Mouse (Mus musculus): Measurements from ENCODE around the gene Gm11634. TPM values are rescaled to one million over a fixed set of nuclear protein-coding genes. Genes with fewer than 3 reads are reported as not detected.
"Not testable (repeated sequence)": the region's sequence is repeated elsewhere in the genome, so short reads cannot be mapped to it uniquely, and the experiment has no call there.

Gene Gm11634
- total RNA-seq, 1 experiment from 2014 or later: not detected

DNA sequence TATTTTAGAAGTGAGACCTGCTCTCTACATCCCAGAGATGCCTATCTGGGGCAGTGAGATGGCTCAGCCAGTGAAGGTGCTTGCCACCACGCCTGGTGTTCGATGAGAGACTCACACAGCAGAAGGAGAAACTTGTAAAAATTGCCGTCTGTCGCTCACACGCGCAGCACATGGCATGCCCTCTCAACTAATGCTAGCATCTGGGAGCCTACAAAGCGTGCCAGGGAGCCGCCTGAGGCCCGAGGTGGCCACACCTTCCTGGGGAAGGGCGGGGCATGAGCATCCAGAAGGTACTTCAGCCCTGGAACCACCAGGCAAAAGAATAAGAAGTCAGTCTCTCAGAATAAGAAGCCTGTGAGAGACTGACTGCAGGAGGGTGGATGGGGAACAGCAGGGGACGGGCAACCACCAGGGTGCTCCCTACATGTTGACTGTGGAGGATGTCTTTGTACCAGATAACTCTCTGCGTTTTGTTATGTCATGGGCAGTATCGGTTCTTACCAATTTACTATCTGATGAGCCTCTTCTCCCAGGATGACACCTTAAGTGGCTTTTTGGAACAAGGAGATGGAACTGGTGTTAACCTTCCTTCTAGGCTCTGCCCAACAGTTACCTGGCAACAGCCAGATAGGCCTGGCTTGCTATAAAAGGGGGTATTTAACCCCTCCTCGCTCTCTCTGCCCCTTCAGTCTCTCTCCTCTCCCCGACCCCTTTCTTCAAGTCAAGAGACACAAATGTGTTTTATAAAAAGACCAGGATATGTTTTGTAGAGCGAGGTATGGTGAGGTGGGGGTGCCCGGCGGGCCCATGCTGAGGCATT is 18.1 kb upstream of the Gm11634 start:
- DNase-seq: no peak

DNA sequence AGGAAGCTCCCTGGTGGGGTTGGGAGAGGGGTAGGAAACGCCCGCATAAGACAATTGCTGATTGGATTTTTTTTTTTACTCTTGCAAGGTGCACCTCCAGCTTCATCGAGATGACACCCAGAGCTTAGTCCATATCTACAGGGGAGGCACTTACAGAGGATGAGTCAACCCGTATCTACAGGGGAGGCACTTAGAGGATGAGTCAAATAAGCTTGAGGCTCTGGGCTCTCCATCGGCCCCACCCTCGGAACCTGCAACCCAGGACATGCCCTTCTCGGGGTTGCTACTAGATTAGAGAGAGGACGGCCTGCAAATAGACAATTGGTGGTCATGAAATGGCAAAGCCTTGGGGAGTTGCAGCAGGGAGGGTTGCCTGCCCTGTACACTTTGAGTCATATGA is 17.0 kb upstream of the Gm11634 start:
- no peak for DNase-seq

DNA sequence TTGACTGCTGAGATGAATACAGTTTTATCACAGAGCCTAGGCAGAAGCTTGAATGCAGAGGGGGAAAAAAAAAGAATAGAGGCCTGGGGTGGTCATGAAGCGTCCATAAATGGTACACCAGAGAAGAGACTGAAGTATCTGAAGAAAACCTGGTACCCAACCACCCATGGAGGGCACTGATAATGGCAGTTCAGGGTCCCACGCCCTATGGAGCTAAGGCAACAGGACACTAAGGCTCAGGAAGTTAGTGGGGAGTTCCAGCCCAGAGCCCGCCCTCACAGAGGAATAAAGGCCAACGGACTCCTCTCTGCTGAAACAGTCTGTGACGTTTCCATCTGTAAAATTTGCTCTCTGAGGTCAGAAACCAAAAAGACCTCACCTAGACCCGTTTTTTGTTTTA is 16.3 kb upstream of the Gm11634 start:
- no peak for DNase-seq

DNA sequence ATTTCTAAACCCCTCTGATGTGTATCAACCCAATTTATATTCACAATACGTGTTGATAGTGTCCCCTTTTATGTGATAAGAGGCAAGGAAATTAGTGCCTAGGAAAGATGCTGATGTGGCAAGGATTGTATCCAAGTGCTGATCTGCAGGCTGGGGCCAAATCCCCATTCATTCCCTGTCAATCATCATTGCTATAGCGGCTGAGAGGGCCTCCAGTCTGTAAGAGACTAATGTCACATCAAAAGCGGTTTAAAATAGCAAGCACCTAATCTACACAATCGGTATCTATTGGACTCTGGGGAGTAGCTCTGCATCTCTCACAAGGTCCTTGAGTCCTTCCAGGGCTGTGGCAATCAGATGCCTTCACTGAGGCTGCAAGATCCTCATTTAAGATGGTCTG is 15.1 kb upstream of the Gm11634 start:
- DNase-seq: no peak

DNA sequence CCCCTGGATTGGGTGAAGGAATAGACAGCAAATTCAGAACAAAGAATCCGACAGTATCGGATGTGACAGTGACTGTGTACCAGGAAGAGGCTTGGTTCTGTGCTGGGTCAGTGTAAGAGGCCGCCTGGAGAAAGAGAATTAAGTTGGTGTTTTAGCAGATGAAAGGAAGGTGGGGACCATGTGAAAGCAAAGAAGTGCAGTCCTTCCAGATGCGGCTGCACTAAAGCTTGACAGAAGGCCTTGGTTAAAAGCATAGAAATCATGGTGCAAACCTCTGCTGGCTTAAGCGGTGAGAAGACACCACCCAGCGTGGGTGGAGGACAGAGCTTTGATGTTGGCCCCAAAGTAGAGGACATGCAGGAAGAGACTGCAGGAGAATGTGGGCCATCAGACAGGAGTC is 14.5 kb upstream of the Gm11634 start:
- no peak for DNase-seq

DNA sequence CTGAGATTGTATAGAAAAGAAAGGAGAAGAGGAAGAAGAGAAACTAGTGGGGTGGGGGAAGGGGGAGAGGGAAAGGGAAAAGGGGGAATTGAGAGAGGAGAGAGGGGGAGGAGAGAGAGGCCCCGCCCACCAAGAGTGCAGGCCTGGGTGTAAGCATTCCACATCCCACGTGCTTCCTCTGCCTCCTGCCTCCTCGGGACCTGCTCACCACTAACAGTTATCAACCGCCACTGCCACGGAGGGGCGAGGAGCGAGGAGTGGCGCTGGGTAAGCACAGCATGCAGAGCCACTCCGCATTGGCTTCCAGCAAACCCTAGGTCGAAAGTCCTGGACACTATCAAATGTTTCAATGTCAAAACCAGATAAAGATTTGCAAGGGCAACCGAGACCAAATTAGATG is 11.4 kb upstream of the Gm11634 start:
- DNase-seq: no peak

DNA sequence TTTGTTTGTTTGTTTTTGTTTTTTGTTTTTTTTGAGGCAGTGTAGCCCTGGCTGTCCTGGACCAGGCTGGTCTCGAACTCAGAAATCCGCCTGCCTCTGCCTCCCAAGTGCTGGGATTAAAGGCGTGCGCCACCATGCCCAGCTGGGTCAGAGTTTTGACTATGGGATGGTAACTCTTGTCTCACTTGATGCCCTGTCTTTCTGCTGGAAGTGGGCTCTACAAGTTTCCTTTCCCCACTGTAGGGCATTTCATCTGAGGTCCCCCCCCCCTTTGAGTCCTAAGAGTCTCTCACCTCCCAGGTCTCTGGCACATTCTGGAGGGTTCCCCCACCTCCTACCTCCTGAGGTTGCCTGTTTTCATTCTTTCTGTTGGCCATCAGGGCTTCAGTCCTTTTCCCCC is 8.1 kb upstream of the Gm11634 start:
- not testable (repeated sequence) for DNase-seq

DNA sequence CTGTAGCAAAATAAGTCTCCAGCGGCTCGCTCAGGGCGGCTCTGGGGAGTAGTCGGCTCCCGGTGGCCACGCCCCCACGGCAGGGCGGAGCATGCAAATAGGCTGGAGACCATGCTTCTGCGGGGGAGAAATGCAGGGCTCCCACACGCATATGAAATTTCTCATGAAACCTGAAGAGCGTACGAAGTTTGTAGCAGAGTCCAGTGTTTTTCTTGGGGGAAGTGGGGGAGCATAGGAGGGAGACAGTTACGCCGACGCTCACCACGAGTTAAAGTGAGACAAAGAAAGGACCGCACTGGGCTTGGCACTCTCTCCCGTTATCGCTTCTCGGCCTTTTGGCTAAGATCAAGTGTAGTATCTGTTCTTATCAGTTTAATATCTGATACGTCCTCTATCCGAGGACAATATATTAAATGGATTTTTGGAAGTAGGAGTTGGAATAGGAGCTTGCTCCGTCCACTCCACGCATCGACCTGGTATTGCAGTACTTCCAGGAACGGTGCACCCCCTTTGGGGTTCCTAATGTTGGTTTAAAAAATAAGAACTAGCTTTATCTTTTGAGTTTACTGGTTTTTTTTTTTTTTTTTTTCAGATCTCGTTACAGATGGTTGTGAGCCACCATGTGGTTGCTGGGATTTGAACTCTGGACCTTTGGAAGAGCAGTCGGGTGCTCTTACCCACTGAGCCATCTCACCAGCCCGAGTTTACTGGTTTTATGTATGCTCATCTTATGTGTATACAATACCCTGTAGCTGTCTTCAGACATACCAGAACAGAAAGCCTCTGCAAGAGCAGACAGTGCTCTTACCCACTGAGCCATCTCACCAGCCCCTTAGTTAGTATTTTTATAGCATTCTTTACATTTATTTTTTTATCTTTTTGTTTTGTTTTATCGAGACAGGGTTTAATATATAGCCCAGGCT is 5.7 kb upstream of the Gm11634 start:
- DNase-seq: peak; percentile 83

DNA sequence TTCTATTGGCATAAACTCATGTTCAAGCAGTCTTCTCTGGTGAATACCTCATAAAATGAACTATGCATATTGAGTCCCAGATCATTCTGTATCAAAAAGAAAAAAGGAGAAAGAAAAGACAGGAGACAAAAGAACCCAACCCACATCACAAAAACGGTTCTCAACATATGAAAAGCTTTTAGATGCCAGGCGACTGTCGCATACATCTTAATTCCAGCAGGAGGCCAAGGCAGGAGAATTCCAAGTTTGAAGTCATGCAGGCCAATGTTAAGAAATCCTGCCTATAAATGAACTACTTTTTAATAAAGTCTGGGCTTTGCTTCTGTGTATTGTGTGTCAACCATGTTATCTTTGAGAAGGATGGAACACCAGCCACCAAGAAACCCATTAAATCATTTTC is 5.1 kb upstream of the Gm11634 start:
- no peak for DNase-seq

DNA sequence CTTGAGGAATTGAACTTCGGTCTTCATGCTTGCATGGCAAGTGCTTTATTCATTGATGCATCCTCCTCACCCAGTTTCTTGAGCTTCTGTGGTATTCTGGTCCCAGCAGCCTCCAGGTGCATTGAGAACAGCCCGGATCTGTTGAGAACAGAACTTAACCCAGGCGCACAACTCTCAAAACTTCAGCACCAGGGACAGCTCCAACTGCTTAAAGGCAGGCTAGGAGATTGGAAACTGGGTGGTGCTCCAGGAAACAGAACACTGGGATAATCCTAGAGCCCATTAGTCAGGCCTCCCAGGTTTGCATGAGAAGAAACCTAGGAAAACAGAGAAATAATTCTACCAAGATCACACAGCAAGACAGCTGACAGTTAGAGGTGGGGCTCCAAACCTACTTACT is 3.4 kb upstream of the Gm11634 start:
- DNase-seq: peak; percentile 73

DNA sequence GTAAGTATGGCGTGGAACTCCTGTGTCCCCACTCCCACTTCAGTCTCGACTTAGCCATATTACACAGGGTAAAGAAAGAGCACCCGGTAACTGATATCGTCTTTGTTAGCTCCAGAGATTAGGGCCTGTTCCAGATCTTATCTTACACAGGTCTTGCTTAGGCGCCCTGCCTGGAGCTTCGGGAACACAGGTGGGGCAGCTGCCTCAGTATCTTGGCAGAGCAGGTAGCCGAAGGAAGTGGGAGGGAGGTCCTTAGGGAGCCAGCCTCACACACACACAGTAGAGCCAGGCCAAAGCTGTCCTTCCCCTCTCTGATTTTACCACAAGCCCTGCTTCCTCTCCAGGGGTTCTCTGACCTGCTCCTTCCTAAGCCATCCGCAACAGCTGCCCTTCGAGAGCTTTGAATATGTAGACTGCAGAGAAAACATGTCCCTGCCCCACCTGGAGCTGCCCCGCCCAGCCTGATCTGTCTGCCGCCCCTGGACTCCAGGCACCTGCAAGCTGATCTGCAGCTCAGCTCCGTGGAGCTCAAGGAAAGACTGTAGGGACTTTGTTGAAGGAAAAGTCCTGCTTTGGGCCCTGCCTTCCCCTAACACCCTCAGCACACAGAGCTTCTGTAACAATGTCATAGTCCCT is 8.9 kb downstream of the Gm11634 start:
- DNase-seq: no peak

DNA sequence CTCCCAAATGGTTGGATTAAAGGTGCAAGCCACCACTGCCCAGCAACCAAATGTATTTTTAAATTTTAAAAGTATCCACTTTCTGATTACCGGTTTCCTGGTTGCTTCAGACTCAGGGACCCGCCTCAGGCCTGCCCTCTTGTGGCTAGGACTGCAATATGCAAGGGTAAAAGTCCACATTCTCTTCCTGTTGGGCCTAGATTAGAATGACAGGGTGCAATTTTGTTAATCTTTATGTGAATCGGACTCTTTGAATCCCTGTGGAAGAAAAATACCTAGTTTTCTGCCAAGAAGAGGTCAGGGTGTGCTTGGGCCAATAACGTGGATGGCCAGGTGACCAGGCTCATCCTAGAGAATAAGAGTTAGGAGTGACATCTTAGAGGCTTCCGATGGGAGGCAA is 9.6 kb downstream of the Gm11634 start:
- DNase-seq: peak; percentile 56

DNA sequence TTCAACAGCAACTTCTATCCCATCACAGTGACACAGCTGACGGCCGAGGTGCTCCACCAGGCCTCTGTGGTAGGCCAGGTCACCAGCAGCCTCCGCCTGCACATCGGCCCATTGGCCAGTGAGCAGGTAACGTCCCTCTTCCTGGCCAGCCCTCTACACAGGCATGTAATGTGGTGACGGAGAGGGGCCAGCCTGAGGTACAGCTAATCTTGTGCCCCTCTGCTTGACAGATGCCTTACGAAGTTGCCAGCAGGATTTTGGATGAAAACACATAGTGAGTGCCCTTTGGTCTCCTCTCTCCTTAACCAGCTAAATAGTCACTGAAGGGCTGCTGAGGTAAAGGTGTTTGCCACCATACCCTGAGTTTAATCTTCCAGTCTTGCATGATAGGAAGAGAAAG is 10.2 kb downstream of the Gm11634 start:
- DNase-seq: no peak

DNA sequence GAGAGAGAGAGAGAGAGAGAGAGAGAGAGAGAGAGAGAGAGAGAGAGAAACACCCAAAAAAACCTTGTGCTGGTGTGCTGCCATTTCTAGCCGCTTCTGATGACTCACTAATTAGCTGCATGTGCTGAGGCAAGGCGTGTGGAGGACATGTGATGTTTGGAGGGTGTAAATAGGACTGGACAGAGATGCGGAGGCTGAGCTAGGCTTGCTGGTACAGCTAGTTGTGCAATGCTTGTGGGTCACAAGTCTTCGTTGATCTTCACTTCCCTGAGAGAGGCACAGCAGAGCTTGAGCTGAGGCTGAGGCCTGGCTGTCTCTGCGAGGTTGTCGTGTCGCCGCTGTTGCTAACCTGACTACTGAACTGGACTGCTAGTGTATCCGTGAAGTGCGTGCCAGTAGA is 11.4 kb downstream of the Gm11634 start:
- DNase-seq: no peak

DNA sequence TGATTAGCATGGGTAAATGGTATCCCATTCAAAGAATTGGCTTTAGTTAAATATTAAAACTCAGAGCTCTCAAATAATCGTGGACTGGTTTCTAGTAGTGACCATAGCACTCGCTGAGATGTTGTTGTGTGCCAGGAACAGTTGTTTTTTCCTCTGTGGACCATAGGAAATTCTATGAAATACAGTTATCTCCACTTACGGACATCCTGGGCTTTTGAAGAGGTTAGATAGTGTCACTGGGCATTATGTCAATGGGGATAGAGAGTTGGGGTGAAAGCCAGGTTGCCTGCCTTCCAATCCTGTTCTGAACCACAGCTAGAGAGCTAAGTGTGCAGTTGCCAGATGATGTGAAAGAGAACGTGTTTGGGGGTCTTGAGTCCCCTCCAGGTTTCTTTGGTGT is 13.3 kb downstream of the Gm11634 start:
- DNase-seq: no peak

DNA sequence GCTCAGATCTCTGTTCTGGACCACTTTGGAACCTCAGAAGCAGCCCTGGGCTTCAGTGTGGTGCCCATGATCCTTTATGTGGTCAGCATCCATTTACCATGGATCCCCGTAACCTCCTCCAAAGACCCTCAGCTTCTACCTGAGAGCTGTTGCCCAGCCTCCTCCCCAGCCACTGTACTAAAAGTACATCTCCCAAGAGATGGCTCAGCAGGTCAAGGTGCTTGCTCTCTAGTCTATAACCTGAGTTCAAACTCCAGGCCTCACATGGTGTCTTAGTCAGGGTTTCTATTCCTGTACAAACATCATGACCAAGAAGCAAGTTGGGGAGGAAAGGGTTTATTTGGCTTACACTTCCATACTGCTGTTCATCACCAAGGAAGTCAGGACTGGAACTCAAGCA is 14.0 kb downstream of the Gm11634 start:
- not testable (repeated sequence) for DNase-seq

DNA sequence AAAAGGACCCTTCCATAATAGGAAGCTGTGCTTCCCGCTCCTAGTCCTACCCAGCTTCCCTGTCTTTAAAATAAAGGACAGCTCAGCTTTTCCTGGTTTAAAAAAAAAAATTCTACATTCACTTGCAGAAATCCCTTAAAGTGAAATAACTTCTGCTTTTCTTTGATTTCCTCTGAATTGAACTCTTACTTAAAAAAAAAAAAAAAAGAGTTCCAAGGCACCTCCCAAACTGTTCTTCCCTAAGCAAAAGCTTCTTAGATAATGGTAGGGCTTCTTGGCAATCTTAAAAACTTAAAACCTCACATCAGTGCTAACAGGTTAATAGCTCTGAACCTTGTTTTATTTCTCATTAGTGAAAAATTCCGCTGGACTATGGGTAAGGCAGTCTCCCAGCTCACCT is 15.9 kb downstream of the Gm11634 start:
- DNase-seq: no peak

DNA sequence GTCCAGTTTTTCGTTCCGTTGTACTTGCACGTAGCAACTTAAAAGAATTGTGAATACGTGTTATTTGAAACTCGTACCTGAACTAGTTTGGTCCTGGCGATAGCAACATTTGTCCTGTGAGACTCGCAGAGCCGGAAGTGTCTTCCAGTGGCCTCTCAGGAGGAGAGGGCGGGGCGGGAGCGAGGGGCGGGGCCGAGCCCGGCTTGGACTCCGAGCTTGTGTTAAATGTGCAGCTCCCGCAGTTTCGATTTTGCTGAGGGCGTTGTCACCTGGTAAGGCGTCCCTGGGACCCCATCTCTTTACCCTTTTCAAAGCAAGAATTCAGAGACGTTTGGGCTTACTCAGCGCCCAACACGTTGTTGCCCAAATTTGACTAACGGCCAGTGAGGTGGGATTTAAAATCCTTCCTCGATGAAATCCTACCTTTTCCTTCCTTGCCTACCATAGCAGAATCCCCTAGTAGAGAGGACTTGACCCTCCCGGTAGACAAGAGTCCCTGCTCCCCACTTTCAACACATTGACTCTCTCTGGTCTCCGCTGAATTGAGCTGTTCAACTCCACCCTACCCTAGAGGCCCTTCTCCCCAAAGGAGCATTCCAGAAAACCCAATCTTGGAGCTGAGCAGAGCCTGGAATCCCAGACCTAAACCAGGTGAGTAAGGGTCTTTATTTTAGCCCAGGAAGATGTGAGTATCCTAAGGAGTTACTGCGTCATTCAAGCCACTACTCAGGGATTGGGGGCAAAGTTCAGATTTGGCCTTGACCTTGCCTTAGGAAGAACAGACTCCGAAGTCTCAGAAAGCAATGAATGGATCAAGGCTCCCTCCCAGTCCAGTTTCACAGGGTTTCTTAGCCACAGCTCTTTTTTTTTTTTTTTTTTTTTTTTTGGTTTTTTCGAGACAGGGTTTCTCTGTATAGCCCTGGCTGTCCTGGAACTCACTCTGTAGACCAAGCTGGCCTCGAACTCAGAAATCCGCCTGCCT is 16.7 kb downstream of the Gm11634 start, which contains the start of gene Tmem106a:
Gene Tmem106a (plus strand): TSS at position 189 of the 982 bp plus-strand sequence.
- peak; percentile 76 for DNase-seq

DNA sequence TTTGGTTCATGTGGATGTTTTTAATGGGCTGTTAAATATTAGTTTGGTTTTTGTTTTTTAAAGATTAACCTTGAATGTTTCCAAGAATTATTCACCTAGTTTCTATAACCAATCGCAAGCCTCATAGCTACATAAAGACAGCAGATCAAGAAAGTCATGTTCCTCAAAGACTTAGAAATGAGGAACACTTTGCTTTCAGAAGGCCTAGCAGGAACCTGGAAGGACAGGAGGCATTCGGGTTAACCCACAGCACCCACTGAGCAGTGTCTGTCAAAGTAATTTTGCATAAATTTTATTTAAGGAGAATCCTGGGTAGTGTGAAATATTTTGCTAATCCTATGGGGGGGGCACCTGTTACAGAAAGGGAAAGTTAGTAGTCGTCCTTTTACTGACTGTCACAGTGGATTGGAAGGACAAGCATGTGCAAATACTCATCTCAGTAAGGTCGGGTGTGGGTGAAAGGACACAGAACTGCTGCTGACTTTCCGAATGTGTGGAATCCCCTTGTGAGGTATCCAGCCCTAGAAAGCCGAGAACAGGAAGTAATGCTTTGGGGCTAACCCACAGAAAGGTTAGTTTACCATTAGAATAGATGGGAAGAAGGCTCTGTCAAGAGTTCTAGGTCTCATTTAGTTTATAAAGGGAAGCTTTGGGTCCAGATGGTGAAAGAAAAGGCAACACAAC is 17.8 kb downstream of the Gm11634 start:
- no peak for DNase-seq

DNA sequence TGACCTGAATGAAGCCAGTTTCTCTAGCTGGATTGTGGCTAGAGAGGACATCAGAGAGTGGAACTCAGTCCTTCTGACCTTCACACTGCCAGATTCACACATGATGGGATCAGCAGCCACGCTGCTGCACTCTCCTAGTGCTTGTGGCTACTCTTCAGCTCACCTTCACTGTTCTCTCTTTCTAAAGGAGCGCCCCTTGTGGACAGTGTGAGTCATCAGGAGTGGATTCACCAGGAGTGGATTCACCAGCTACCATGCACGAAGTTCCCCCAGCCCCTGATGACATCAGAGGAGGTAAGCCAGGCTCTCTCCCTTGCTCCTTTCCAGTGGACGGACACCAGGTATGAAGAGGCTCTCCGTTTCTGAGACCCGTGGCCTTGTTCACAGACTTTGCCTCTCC is 22.9 kb downstream of the Gm11634 start:
- no peak for DNase-seq

DNA sequence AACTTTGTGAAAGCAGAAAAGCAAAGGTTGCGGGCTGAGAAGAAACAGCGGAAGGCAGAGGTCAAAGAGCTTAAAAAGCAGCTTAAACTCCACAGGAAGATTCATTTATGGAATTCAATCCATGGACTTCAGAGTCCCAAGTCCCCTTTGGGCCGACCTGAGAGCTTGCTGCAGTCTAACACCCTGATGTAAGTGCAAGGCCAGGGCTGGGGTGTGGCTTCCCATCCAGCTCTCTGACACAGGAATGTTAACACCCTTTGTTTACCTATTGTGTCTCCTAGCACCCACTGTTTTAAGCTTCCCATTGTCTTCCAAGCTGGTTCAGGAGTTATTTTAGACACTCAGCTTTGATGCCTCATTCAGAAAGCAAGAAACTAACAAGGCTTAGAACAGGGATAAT is 30.6 kb downstream of the Gm11634 start:
- DNase-seq: no peak

Measured in adrenal gland, postnatal 25 days (tissue).